Mouse (Mus musculus) cortical plate, adult 2 months (tissue): Measurements from ENCODE around the gene Tma7. TPM values are rescaled to one million over a fixed set of nuclear protein-coding genes. Genes with fewer than 3 reads are reported as not detected.

Experiments
- H3K27ac ChIP-seq: fragments of 200-500 bp; 2 replicates; pipeline ENCODE4 v1.5.1; 2012; ENCODE audit warnings: low read length, control low read depth, inconsistent platforms; ENCODE audit not compliant: insufficient read depth
- H3K4me1 ChIP-seq: fragments of 200-500 bp; 2 replicates; pipeline ENCODE4 v1.6.1; 2011; ENCODE audit warnings: low read length; ENCODE audit not compliant: control insufficient read depth, insufficient read depth
- H3K4me3 ChIP-seq: fragments of 200-500 bp; 2 replicates; pipeline ENCODE4 v1.5.1; 2011; ENCODE audit warnings: mild to moderate bottlenecking, low read length, control low read depth; ENCODE audit not compliant: insufficient read depth
- CTCF ChIP-seq: fragments of 200-500 bp; IDR thresholded peaks from 2 replicates; pipeline ENCODE4 v1.5.1; 2011; ENCODE audit warnings: mild to moderate bottlenecking, control low read depth, low read length; ENCODE audit not compliant: insufficient read depth; ENCODE audit errors: extremely low read depth
- POLR2A ChIP-seq: fragments of 200-500 bp; IDR thresholded peaks from 2 replicates; pipeline ENCODE4 v1.6.1; 2011; ENCODE audit warnings: mild to moderate bottlenecking, low read length, control low read depth; ENCODE audit not compliant: insufficient read depth; ENCODE audit errors: extremely low read depth
- polyA plus RNA-seq: library from polyadenylated mRNA; depleted of rRNA; stranded (reverse); fragments of >200 nt; gene quantifications from 2 replicates; pipeline ENCODE4 v1.2.3, GENCODE M21; 2012

Gene Tma7
- polyA plus RNA-seq, 1 experiment: 206 TPM

DNA sequence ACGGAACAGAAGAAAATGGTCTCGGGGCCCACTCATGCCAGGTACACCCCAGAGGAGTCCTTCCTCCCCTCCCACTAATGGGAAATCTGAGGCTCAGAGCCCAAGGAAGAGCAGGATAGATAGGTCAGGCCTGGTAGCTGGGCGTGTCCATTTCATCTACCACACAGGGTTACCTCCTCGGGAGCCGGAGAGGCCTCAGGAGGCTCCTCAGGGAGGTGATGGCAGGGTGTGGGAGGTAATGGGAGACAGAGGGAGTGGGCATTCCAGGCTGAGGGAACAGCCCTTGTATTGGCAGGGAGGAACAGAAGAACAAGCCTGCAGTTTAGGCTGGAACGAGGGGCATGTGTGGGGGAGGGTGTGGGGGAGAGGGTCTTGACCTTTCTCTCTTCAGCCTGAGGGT lies 14.5 kb upstream of the Tma7 start:
- Histone ChIP-seq H3K4me1 (peaks cover 2% of the 10 kb centered on the region), H3K4me3 (peak overlapping the region; percentile 43), H3K27ac (peak overlapping the region; percentile 95)
- no peak for TF ChIP-seq POLR2A
- no peak for TF ChIP-seq CTCF

- peak overlapping the region; percentile 43 for H3K4me3 ChIP-seq
- TF ChIP-seq POLR2A (0 out of 2 replicates have a peak, but pooled peaks have one; percentile 15), CTCF (no peak)
- peaks cover 2% of the 10 kb centered on the region for H3K4me1 ChIP-seq
- peak overlapping the region; percentile 95 for H3K27ac ChIP-seq
Observed at GRCm38 (mm10) chr9:109096251-109096661, 13.9 kb upstream of the Tma7 start.

GRCm38 (mm10) chr9:109095137-109095982 lies 13.0 kb upstream of the Tma7 start, which contains the start of gene Plxnb1:
Gene Plxnb1 (plus strand): TSS chr9:109095389.
- Histone ChIP-seq H3K27ac (peak within 1 kb of the TSS; percentile 83), H3K4me3 (peak within 1 kb of the TSS; percentile 43), H3K4me1 (peaks cover 2% of the 10 kb centered on the region)
- TF ChIP-seq CTCF: no peak
- no peak for TF ChIP-seq POLR2A

GRCm38 (mm10) chr9:109094553-109095136 lies 12.3 kb upstream of the Tma7 start:
- Histone ChIP-seq H3K27ac (peak overlapping the region; percentile 58; the same call in 1 of the 2 replicates), H3K4me1 (peaks cover 2% of the 10 kb centered on the region), H3K4me3 (peak overlapping the region; percentile 43)
- TF ChIP-seq POLR2A: no peak

DNA sequence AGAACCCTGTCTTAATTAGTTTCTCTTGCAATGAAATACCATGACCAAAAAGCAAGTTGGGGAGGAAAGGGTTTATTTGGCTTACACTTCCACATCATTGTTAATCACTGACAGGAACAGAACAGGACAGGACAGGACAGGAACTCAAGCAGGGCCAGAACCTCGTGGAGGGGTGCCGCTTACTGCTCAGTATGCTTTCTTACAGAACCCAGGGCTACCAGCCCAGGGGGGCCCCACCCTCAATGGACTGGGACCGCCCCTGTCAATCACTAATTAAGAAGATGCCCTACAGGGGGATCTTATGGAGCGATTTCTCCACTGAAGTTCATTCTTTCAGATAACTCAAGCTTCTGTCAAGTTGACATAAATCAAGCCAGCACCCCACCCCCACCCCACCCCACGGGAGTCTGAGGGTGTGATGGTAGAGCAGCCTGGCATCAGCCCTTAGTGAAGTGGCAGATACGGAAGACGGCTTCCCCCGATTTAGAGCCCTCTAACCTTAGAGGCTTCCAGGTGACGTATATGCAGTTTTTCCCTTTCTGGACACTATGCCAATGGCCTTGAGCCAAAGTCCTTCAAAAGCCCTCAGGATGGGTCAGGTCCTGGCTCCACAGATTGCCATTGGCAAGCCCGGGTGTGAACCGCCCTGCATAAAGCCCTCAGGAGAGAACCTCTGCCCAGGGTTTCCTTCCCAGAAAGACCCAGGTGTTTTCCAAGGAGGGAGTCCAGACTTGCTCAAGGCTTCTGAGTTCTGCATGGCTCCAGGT lies 11.6 kb upstream of the Tma7 start:
- TF ChIP-seq POLR2A: no peak
- H3K27ac ChIP-seq: no peak overlapping the region
- H3K4me3 ChIP-seq: peak overlapping the region; percentile 43; the same call in 1 of the 2 replicates
- H3K4me1 ChIP-seq: peaks cover 2% of the 10 kb centered on the region

DNA sequence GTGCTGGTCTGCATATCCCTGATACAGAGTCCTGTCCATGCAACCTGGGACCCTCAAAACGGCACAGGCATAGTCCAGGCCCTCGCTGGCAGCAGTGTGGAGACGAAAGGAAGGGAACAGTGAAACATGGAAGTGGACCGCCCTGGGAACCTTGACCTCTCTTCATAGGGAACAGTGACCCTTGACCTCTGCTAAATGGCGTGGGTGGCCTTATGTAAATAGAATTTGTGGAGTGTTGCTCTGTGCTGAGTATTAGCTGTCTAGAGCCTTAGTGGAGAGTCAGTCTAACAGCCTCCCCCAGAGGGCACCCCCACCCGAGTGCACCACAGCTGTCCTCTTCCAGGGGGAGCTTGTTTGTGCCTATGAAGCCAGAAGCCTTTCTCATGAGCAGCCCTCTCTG lies 10.4 kb upstream of the Tma7 start:
- Histone ChIP-seq H3K4me3 (no peak overlapping the region), H3K4me1 (no peaks in the 10 kb centered on the region; the same call in 1 of the 2 replicates), H3K27ac (no peak overlapping the region)
- TF ChIP-seq CTCF (no peak), POLR2A (no peak)

- TF ChIP-seq CTCF (no peak), POLR2A (no peak)
- Histone ChIP-seq H3K4me3 (no peak overlapping the region), H3K27ac (no peak overlapping the region), H3K4me1 (no peaks in the 10 kb centered on the region; the same call in 1 of the 2 replicates)
Observed at GRCm38 (mm10) chr9:109091802-109092201, 9.4 kb upstream of the Tma7 start.

- Histone ChIP-seq H3K27ac (no peak overlapping the region), H3K4me1 (no peaks in the 10 kb centered on the region; the same call in 1 of the 2 replicates), H3K4me3 (no peak overlapping the region)
- TF ChIP-seq CTCF: no peak
- no peak for TF ChIP-seq POLR2A
Observed at GRCm38 (mm10) chr9:109090446-109090845, 8.1 kb upstream of the Tma7 start.

- no peak for TF ChIP-seq POLR2A
- peak; percentile 59; the same call in 1 of the 2 replicates for TF ChIP-seq CTCF
- Histone ChIP-seq H3K4me1 (peaks cover 2% of the 10 kb centered on the region; the same call in 1 of the 2 replicates), H3K4me3 (no peak overlapping the region), H3K27ac (no peak overlapping the region)
Observed at GRCm38 (mm10) chr9:109087987-109088386, 5.6 kb upstream of the Tma7 start.
